Mouse (Mus musculus) hindbrain, embryonic 13.5 days (tissue): ENCODE results near the gene Plcb3. TPM values are rescaled to one million over a fixed set of nuclear protein-coding genes. Genes with fewer than 3 reads are reported as not detected.

Experiments used
- ATAC-seq: fragments of 200-750 bp; cut with Nextera tagmentation; 2 replicates; pipeline ENCODE4 v1.8.0; 2017; ENCODE audit warnings: moderate TSS enrichment; ENCODE audit not compliant: low FRiP score
- H3K27ac ChIP-seq: fragments of 300-500 bp; sonication (generic); 2 replicates; pipeline ENCODE4 v1.5.1; 2015; ENCODE audit warnings: inconsistent platforms, mild to moderate bottlenecking, moderate library complexity
- H3K27me3 ChIP-seq: fragments of 300-500 bp; sonication (generic); 2 replicates; pipeline ENCODE4 v1.6.1; 2015; ENCODE audit warnings: mild to moderate bottlenecking, inconsistent platforms
- H3K36me3 ChIP-seq: fragments of 300-500 bp; sonication (generic); 2 replicates; pipeline ENCODE4 v1.6.1; 2015; ENCODE audit warnings: mild to moderate bottlenecking, inconsistent platforms
- H3K4me1 ChIP-seq: fragments of 300-500 bp; sonication (generic); replicated peaks from 2 replicates; pipeline ENCODE4 v1.6.1; 2015; ENCODE audit warnings: inconsistent platforms
- H3K4me2 ChIP-seq: fragments of 300-500 bp; sonication (generic); 2 replicates; pipeline ENCODE4 v1.6.1; 2015; ENCODE audit warnings: inconsistent platforms, mild to moderate bottlenecking, moderate library complexity
- H3K4me3 ChIP-seq: fragments of 300-500 bp; sonication (generic); 2 replicates; pipeline ENCODE4 v1.5.1; 2015; ENCODE audit warnings: mild to moderate bottlenecking, inconsistent platforms
- H3K9ac ChIP-seq: fragments of 300-500 bp; sonication (generic); 2 replicates; pipeline ENCODE4 v1.6.1; 2015; ENCODE audit warnings: mild to moderate bottlenecking, inconsistent platforms
- H3K9me3 ChIP-seq: fragments of 300-500 bp; sonication (generic); 2 replicates; pipeline ENCODE4 v1.6.1; 2016; ENCODE audit warnings: inconsistent platforms
- WGBS: fragments of 180-500 bp; shearing (Covaris S2); methylation state at CpG from one replicate; pipeline ENCODE4 v1.1.7; 2015; 5-methylcytosine and 5-hydroxymethylcytosine counted together
- polyA plus RNA-seq: library from polyadenylated mRNA; unstranded; fragments of >200 nt; fragmentation: Nextera tagmentation; extraction: Ambion mirVana; gene quantifications from 2 replicates; pipeline ENCODE4 v1.2.1, GENCODE M21; 2015

Gene Plcb3
- polyA plus RNA-seq, 1 experiment from 2014 or later: 11.7 TPM

- Histone ChIP-seq H3K9me3 (no peaks in the 10 kb centered on the region), H3K9ac (peak within 1 kb of the TSS; percentile 85), H3K4me3 (peak within 1 kb of the TSS; percentile 68), H3K36me3 (peaks cover 20% of the 10 kb centered on the region), H3K27ac (peak within 1 kb of the TSS; percentile 96), H3K27me3 (peaks cover 21% of the 10 kb centered on the region), H3K4me2 (peak within 1 kb of the TSS; percentile 95), H3K4me1 (peaks cover 61% of the 10 kb centered on the region)
- peak; percentile 60 for ATAC-seq
- 2% methylated on average over 56 of the region's 84 CpGs for WGBS
Observed at GRCm38 (mm10) chr19:6974211-6975205, 1.8 kb downstream of the Plcb3 start, which contains the start of gene Ppp1r14b. Gene Ppp1r14b (plus strand): TSS chr19:6974968.

GRCm38 (mm10) chr19:6973581-6974190 lies 2.6 kb downstream of the Plcb3 start:
- peak overlapping the region; percentile 96 for H3K27ac ChIP-seq
- no peaks in the 10 kb centered on the region for H3K9me3 ChIP-seq
- no peak for ATAC-seq
- 45% methylated on average over 12 of the region's 12 CpGs for WGBS
- peak overlapping the region; percentile 85 for H3K9ac ChIP-seq
- H3K4me1 ChIP-seq: peaks cover 59% of the 10 kb centered on the region
- peak overlapping the region; percentile 95 for H3K4me2 ChIP-seq
- H3K27me3 ChIP-seq: peaks cover 29% of the 10 kb centered on the region
- peak overlapping the region; percentile 68 for H3K4me3 ChIP-seq
- peaks cover 20% of the 10 kb centered on the region for H3K36me3 ChIP-seq

DNA sequence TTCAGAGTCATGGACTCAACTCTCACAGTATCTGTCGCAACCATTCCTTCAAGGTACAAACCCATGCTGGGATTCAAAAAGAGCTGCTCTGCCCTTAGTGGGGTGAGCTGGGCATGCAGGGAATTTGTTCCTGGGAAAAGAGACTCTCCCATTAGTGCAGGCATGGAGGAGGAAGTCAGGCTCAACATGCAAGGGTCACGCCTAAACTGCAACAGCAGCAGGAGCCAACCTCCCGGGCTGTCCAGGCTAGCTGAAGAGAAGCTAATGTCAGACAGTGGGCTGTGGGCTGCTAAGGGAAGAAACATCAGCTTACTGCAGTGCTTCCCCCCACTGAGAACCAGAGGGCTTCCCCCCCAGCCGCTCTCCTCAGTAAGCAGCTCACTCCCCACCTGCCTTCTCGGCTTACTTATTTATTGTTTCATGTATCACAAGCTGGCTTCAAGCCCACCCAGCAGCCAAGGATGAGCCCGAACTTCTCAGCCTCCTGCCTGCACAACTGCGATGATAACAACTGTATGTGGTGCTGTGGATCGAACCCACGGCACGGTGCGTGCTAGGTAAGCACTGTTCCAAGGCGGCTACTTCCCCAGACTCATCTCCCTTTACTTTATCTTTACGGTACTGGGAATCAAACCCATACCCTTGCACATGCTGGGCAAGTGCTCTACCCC lies 3.9 kb downstream of the Plcb3 start:
- no peak overlapping the region for H3K4me2 ChIP-seq
- peaks cover 7% of the 10 kb centered on the region for H3K36me3 ChIP-seq
- WGBS: 82% methylated on average over 13 of the region's 13 CpGs
- H3K27ac ChIP-seq: no peak overlapping the region
- H3K9ac ChIP-seq: no peak overlapping the region
- H3K27me3 ChIP-seq: peaks cover 39% of the 10 kb centered on the region
- peaks cover 51% of the 10 kb centered on the region for H3K4me1 ChIP-seq
- no peak overlapping the region for H3K4me3 ChIP-seq
- ATAC-seq: no peak
- no peaks in the 10 kb centered on the region for H3K9me3 ChIP-seq

DNA sequence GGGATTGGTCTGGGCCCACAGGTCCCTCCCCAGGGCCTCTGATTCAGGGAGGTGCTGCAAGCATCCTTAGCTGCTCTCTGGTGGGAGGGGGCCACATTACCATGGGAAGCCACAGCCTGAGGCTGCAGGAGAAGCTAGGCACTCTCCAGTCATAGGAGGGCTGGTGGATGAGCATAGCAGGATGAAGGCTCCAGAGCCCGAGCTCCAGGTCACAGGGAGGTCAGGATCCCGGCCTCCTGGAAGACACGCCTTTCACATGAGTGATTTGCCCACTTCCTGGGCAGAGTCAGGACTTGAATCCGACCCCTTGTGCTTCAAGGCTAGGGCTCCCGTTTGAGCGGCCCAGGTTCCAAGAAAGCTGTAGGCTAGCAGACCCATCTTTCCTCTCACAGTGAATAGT lies 4.6 kb downstream of the Plcb3 start:
- H3K4me3 ChIP-seq: no peak overlapping the region
- no peak for ATAC-seq
- peaks cover 1% of the 10 kb centered on the region; the same call in 1 of the 2 replicates for H3K36me3 ChIP-seq
- no peak overlapping the region for H3K4me2 ChIP-seq
- peaks cover 39% of the 10 kb centered on the region for H3K27me3 ChIP-seq
- H3K27ac ChIP-seq: no peak overlapping the region
- 40% methylated on average over 6 of the region's 6 CpGs for WGBS
- H3K9ac ChIP-seq: peak overlapping the region; percentile 19; the same call in 1 of the 2 replicates
- H3K4me1 ChIP-seq: peaks cover 44% of the 10 kb centered on the region
- no peaks in the 10 kb centered on the region for H3K9me3 ChIP-seq

- peak overlapping the region; percentile 48 for H3K4me2 ChIP-seq
- H3K9ac ChIP-seq: 0 out of 2 replicates have a peak overlapping the region, but pooled peaks have one; percentile 36
- H3K27ac ChIP-seq: peak overlapping the region; percentile 30
- H3K27me3 ChIP-seq: peaks cover 39% of the 10 kb centered on the region
- ATAC-seq: no peak
- peaks cover 33% of the 10 kb centered on the region for H3K4me1 ChIP-seq
- H3K36me3 ChIP-seq: no peaks in the 10 kb centered on the region
- 21% methylated on average over 11 of the region's 11 CpGs for WGBS
- H3K4me3 ChIP-seq: peak overlapping the region; percentile 41; the same call in 1 of the 2 replicates
- H3K9me3 ChIP-seq: no peaks in the 10 kb centered on the region
Observed at GRCm38 (mm10) chr19:6970460-6971085, 5.7 kb downstream of the Plcb3 start.

- Histone ChIP-seq H3K27me3 (peaks cover 39% of the 10 kb centered on the region), H3K27ac (no peak overlapping the region), H3K36me3 (no peaks in the 10 kb centered on the region), H3K4me2 (peak overlapping the region; percentile 48), H3K9ac (peak overlapping the region; percentile 64), H3K4me3 (peak overlapping the region; percentile 41), H3K9me3 (no peaks in the 10 kb centered on the region), H3K4me1 (peaks cover 33% of the 10 kb centered on the region)
- 0 out of 2 replicates have a peak, but pooled peaks have one; percentile 0 for ATAC-seq
- 1% methylated on average over 36 of the region's 55 CpGs for WGBS
Observed at GRCm38 (mm10) chr19:6969665-6970381, 6.4 kb downstream of the Plcb3 start.

DNA sequence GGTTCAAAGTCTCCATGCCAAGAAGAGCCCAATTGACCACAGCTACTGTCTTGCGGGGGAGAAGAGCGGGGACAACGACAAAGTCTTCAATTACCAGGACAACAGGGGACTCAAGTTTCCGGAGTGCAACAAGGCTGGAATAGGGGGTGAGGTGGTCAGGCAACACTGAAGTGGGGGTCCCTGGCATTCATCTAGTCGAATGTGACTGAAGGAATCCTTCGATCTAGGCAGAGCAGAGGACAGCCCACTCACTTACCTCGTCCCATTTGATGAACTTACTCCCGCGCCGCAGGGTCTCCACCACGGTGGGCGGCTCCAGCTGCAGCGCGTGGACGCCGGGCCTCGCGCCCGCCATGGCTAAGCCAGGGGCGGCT lies 7.0 kb downstream of the Plcb3 start:
- Histone ChIP-seq H3K9ac (peak overlapping the region; percentile 64), H3K36me3 (no peaks in the 10 kb centered on the region), H3K9me3 (no peaks in the 10 kb centered on the region), H3K27me3 (peaks cover 39% of the 10 kb centered on the region), H3K4me3 (peak overlapping the region; percentile 41), H3K4me2 (peak overlapping the region; percentile 48), H3K4me1 (peaks cover 33% of the 10 kb centered on the region), H3K27ac (no peak overlapping the region)
- WGBS: 2% methylated on average over 17 of the region's 20 CpGs
- ATAC-seq: peak; percentile 11; the same call in 1 of the 2 replicates

- WGBS: 16% methylated on average over 15 of the region's 15 CpGs
- peak overlapping the region; percentile 41 for H3K4me3 ChIP-seq
- peak overlapping the region; percentile 64; the same call in 1 of the 2 replicates for H3K9ac ChIP-seq
- H3K4me2 ChIP-seq: peak overlapping the region; percentile 48
- peaks cover 39% of the 10 kb centered on the region for H3K27me3 ChIP-seq
- H3K9me3 ChIP-seq: no peaks in the 10 kb centered on the region
- peaks cover 28% of the 10 kb centered on the region for H3K4me1 ChIP-seq
- ATAC-seq: no peak
- H3K36me3 ChIP-seq: no peaks in the 10 kb centered on the region
- no peak overlapping the region for H3K27ac ChIP-seq
Observed at GRCm38 (mm10) chr19:6968491-6969271, 7.6 kb downstream of the Plcb3 start.

DNA sequence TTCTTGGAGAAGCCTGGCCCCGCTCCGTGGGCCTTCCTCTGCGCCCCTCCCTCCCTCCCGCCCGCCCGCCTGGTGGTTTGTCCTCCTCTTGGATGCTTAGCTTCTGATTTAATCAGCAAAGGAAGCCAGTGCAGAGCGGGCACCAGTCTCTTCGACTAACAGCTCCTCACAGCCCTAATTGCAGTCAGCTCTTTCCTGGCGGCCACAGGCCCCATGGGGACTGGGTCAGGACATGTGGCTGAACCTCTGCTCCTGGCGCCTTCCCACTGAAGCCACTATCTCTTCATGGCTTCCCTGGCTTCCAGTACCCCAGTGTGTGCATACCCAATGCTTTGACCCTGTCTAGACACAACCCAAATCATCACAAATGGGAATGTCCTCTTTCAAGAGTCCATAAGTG lies 19.8 kb downstream of the Plcb3 start:
- Histone ChIP-seq H3K4me3 (no peak overlapping the region), H3K27ac (no peak overlapping the region), H3K4me2 (no peak overlapping the region), H3K4me1 (peaks cover 16% of the 10 kb centered on the region), H3K36me3 (peaks cover 53% of the 10 kb centered on the region), H3K9me3 (no peaks in the 10 kb centered on the region), H3K27me3 (no peaks in the 10 kb centered on the region), H3K9ac (no peak overlapping the region)
- ATAC-seq: no peak
- 63% methylated on average over 10 of the region's 10 CpGs for WGBS

DNA sequence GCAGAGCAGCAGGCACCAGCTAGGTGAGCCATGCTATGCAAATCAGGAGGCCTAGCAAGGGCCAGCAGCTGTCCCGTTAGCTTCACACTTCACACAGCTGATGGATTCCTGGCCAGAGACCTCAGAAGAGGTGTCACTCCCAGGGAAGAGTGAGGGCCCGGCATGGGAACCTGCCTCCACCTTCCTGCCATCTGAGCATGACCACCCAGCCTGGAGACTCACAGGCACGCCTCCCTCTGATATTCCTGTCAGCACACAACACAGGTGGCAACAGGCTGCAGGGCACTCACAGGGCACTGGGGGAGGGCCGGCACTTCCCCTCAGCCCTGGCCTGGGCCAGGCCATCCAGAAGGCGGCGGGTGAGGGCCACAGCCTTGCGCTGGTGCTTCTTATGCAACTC lies 20.8 kb downstream of the Plcb3 start:
- H3K4me3 ChIP-seq: no peak overlapping the region
- H3K4me2 ChIP-seq: no peak overlapping the region
- no peak for ATAC-seq
- H3K9ac ChIP-seq: peak overlapping the region; percentile 35; the same call in 1 of the 2 replicates
- no peaks in the 10 kb centered on the region for H3K9me3 ChIP-seq
- WGBS: 84% methylated on average over 7 of the region's 7 CpGs
- H3K27ac ChIP-seq: no peak overlapping the region
- peaks cover 50% of the 10 kb centered on the region for H3K36me3 ChIP-seq
- H3K27me3 ChIP-seq: no peaks in the 10 kb centered on the region
- peaks cover 16% of the 10 kb centered on the region for H3K4me1 ChIP-seq
